Mouse (Mus musculus): ENCODE measurements around the gene Macf1.
"Not testable (repeated sequence)": the region's sequence is repeated elsewhere in the genome, so short reads cannot be mapped to it uniquely, and the experiment has no call there.

The Macf1 gene

GRCm38 (mm10) chr4:123447251-123447650 lies 236.9 kb downstream of the Macf1 start:
- DNase-seq (ENCODE audit: low read depth, low spot score) = no peak

DNA sequence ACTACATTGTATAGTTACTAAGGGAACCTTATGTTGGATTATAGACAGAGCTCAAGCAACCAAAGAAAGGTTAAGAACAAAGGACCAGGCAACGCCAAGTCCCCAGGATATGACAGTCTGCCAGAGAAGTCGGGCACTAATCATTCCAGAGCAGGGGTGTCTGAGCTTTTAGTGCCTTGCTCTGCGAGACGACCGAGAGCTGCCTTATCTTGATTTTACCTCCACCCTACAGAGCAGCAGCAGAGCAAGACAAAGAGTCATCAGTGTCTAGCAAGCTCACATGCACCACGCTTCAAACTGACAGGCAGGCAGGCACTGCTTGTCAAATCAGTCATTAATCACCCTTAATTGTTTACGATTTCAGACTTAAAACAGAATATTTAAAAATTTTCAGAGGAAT lies 237.4 kb downstream of the Macf1 start:
- DNase-seq (ENCODE audit: low read depth, low spot score) = no peak

DNA sequence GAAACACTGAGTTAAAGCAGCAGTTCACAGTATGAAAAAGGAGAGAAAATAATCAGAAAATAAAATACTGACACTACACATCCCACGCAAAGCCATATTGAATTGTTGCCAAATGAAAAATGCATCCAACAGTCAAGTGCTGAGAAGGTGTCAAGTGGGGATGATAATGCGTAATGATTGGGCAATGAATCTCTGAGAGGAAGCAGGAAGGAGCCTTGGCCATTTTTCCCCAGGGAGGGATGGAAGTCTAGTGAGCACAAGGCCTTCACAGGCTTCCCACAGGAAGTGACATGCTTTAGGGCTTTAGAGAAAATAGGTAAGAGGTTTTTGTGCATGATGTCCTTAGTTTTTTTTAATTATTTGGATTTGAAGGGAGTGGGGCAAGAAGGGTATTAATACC lies 237.9 kb downstream of the Macf1 start:
- DNase-seq (ENCODE audit: low read depth, low spot score) = not testable (repeated sequence)

- DNase-seq (ENCODE audit: low read depth, low spot score) = no peak
Measured at GRCm38 (mm10) chr4:123438414-123438813, 245.7 kb downstream of the Macf1 start.

DNA sequence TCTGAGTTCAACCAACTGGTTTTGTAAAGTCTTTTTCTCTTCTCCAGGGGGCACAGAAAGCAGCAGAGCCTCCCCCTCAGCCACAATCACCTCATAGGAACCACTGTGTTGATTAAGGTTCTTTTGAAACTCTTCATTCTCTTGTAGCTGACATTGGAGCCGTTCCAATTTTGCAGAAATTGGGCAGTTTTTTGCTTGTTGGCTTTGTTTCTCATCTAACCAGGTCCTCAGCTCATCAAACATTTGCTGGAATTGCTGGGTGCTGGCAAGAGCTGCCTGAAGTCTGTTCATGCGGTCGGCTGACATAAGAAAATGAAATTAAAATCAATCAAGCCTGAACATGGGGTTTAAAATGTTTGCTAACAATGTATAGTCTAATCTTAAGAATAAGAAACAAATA lies 251.0 kb downstream of the Macf1 start:
- no peak for DNase-seq (ENCODE audit: low read depth, low spot score)

- no peak for DNase-seq (ENCODE audit: low read depth, low spot score)
Measured at GRCm38 (mm10) chr4:123431936-123432335, 252.2 kb downstream of the Macf1 start.

DNA sequence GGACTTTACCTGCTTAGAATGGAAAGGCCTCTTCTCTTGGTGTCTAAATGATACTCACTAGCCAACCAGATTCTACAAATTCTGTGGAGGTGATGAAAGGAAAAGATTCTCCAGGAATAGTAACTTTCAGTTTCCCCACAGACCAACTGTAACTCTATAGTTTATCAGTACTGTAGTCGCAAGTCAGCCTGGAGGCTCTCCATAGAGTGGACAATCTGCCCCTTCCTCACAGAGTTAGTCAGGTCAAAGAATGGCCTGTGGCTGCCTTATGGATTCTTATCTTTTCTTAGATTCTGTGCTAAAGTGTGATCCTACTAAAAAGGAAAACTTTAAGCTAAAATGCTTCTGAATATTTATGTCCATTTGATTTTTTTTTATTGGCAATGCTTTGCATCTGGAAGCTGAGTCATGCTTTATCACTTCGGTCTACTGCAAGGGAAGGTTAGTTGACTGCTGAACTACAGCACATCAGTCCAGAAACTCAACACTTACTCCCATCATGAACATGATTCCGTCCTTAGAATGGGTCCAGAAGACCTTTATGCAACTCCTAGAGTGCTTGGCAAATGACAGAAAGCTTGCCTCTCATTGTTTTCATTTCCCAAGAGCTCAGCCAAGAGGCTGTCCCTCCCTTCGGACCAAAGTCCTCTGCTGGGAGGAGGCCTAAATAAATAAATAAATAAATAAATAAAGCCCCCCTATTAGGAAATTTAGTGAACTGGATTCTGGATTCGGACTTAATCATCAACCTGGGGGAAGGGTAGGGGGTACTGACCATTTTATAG lies 256.1 kb downstream of the Macf1 start:
- no peak for DNase-seq (ENCODE audit: low read depth, low spot score)

- no peak for DNase-seq (ENCODE audit: low read depth, low spot score)
Measured at GRCm38 (mm10) chr4:123427271-123427899, 256.8 kb downstream of the Macf1 start.

DNA sequence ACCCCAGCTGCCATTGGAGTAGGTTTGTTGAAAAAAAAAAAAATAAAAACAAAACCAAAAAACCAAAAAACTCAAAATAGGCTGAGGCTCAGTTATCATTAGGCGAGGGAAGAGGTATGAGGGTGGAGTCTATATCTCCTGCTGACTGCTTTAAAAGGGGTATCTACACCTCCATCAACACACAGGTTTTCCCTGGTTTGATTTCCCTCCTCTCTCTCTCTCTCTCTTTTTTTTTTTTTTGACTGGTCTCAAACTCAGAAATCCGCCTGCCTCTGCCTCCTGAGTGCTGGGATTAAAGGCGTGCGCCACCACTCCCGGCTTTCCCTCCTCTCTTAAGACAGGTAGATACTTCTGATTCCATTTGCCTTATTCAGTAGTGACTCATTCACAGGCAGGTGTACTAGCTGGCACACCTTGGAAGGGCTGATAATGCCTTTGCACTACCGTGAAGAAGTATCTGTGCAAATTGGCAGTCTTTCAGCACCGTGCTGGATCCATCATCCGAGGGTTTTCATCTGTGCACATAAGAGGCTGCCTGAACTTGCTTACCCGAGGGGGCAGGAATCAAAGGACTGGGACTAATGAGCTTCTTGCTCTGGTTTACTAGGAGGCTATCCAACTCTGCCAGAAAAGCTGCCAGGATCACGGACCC lies 257.6 kb downstream of the Macf1 start:
- no peak for DNase-seq (ENCODE audit: low read depth, low spot score)

- no peak for DNase-seq (ENCODE audit: low read depth, low spot score)
Measured at GRCm38 (mm10) chr4:123425672-123426272, 258.4 kb downstream of the Macf1 start.

- no peak for DNase-seq (ENCODE audit: low read depth, low spot score)
Measured at GRCm38 (mm10) chr4:123424050-123424449, 260.1 kb downstream of the Macf1 start.

DNA sequence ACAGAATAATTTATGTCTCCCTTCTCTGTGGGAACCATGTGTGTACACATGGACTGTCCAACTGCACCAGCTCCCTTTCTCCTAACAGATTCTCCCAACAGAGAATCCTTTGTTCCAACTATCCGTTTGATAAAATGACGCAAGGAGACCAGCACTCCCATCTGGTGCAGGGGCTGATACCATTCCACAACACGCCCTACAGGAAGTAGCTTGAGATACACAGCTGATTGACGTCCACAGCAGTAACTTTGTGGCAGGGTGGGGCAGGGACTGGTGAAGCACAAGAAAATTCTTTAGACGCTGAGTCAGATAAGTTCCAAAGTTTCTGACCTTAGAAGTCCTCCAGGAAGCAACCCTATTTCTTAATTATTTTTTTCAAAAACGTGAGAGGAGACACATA lies 261.3 kb downstream of the Macf1 start:
- DNase-seq (ENCODE audit: low read depth, low spot score) = no peak

DNA sequence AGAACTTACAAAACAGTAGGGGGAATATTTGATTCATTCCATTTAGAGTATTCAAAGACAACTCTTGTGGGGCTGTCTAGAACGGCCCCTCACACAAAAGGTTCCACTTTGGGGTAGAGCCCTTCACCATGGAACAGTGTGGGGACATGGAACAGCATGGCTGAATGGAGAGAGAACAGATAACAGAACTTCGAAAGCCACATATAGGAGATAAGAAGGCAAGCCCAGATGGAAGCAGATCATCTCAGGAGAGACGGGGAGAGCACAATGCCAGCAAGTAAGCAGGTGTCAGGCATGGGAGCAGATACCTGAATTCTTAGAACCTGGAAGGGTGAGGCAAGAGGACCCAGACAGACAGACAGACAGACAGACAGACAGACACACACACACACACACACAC lies 266.1 kb downstream of the Macf1 start:
- DNase-seq (ENCODE audit: low read depth, low spot score) = no peak

DNA sequence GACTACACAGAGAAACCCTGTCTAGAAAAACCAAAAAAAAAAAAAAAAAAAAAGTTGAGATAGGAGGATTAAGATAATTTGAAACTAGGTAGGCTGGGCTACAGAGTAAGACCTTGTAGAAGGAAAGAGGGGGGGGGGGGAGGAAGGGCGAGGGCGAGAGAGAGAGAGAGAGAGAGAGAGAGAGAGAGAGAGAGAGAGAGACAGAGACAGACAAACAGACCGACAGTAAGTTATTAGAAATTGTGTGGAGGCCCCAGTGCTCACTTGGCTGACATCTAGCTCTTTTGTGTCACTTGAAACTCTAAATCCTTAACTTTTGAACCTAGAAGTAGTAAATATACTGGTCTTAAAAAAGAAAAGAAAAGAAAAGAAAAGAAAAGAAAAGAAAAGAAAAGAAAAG lies 266.7 kb downstream of the Macf1 start:
- no peak for DNase-seq (ENCODE audit: low read depth, low spot score)

DNA sequence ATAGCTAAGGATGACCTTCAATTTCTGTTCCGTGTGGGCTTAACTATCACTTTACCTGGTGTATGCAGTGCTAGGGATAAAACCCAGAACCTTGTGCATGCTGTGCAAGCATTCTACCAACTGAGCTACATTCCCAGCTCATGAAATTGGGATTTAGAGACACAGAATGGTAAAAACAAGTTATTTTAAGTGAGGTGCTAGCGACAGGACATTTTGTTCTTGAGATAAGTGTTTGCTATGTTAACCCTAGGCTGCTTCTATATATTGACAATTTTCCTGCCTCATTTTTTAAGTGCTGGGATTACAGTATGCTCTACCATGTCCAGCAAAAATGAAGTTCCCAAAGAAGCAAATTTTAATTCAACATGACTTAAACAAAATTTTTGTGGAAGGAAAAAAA lies 267.3 kb downstream of the Macf1 start:
- no peak for DNase-seq (ENCODE audit: low read depth, low spot score)

- no peak for DNase-seq (ENCODE audit: low read depth, low spot score)
Measured at GRCm38 (mm10) chr4:123415566-123415965, 268.6 kb downstream of the Macf1 start.

GRCm38 (mm10) chr4:123413876-123414275 lies 270.3 kb downstream of the Macf1 start:
- no peak for DNase-seq (ENCODE audit: low read depth, low spot score)

GRCm38 (mm10) chr4:123412981-123413380 lies 271.2 kb downstream of the Macf1 start:
- no peak for DNase-seq (ENCODE audit: low read depth, low spot score)

DNA sequence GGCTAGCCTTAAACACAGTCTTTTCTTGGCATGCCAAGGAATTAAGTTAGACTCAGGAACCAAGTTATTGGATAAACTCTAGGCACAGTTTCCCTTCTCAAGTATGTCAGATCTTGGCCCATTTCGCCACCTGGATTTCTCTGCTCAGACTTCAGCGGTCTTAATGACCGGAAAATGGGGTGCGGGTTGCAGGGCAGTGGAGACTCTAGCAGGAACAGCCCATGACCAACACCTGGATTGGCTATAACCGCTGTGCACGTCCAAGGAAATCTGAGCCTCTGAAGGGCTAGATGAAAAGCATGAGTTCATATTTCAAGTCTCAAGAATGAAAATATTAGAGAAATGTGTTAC lies 271.7 kb downstream of the Macf1 start:
- no peak for DNase-seq (ENCODE audit: low read depth, low spot score)

GRCm38 (mm10) chr4:123411732-123412527 lies 272.2 kb downstream of the Macf1 start:
- DNase-seq (ENCODE audit: low read depth, low spot score) = peak; percentile 82

GRCm38 (mm10) chr4:123411006-123411731 lies 273.0 kb downstream of the Macf1 start:
- no peak for DNase-seq (ENCODE audit: low read depth, low spot score)
